Comparison of ENCODE assay signal across 8 mouse cellular contexts in the genomic region with DNA sequence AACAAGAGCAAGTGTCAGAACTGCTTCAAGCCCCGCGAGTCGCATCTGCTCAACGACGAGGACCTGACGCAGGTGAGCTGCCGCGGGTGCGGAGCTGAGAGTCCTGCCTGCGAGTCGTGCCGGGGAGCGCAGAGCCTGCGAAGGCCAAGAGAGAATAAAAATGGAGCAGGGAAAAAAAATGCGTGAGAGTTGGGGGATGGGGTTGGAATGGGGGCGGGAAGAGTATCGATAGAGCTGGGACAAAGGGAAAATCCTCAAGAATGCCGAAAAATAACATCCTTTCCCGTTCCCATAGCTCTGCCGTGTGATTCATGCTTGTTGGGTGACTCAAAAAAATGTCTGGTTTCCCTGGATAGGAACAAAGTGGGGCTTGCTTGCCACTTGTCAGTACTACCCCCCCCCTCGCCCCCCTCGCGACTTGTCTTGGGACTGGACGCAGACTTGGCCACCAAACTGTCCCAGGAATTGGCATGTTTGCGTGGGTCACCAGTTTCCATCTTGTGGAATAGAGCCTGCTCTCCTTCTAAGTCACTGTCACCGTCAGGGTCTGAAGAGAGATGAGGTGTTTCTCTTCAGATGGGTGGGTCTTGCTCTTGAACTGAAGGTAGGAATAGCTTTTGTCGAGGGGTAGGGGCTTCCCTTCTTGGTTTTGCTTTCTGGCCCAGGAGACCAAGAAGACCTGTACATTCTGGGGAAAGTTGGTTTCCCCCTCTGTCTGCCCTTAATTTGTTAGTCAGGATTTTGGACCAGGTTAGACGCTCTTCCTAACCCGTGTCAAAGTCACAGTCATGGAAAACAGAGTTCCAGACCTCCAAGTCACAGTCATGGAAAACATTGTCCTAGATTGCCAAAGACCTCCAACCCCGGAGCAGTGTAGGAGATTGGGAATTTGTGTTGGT. TPM values are rescaled to one million over a fixed set of nuclear protein-coding genes. Genes with fewer than 3 reads are reported as not detected.
DNase-seq lines count a peak whose midpoint lies in the region; ATAC-seq lines count a peak whose summit lies in the region.

No protein-coding gene starts in this region.

- H3K4me1 ChIP-seq in embryonic facial prominence, embryonic 12.5 days = peaks cover 31% of the 10 kb centered on the region
- peaks cover 47% of the 10 kb centered on the region for H3K4me1 ChIP-seq in lung, embryonic 16.5 days (replicated peaks; ENCODE audit: control insufficient read depth, insufficient read depth, low read length)
- peaks cover 24% of the 10 kb centered on the region for H3K4me1 ChIP-seq in stomach, embryonic 15.5 days

- peak overlapping the region; percentile 81 for H3K27ac ChIP-seq in embryonic facial prominence, embryonic 12.5 days
- H3K27ac ChIP-seq in lung, embryonic 16.5 days (ENCODE audit: low read length) = peak overlapping the region; percentile 92
- H3K27ac ChIP-seq in stomach, embryonic 15.5 days = peak overlapping the region; percentile 94

- H3K36me3 ChIP-seq in embryonic facial prominence, embryonic 12.5 days = no peaks in the 10 kb centered on the region
- no peaks in the 10 kb centered on the region for H3K36me3 ChIP-seq in lung, embryonic 16.5 days (ENCODE audit: control insufficient read depth, insufficient read depth, low read length)
- no peaks in the 10 kb centered on the region for H3K36me3 ChIP-seq in stomach, embryonic 15.5 days

- H3K4me2 ChIP-seq in embryonic facial prominence, embryonic 12.5 days (replicated peaks) = peak overlapping the region; percentile 91
- H3K4me2 ChIP-seq in lung, embryonic 16.5 days (ENCODE audit: low read depth, low read length) = peak overlapping the region; percentile 87
- peak overlapping the region; percentile 81 for H3K4me2 ChIP-seq in stomach, embryonic 15.5 days

- no peaks in the 10 kb centered on the region for H3K9me3 ChIP-seq in embryonic facial prominence, embryonic 12.5 days
- no peaks in the 10 kb centered on the region for H3K9me3 ChIP-seq in lung, embryonic 16.5 days (ENCODE audit: control insufficient read depth, low read length)
- H3K9me3 ChIP-seq in stomach, embryonic 15.5 days = no peaks in the 10 kb centered on the region

- peak overlapping the region; percentile 85 for H3K9ac ChIP-seq in embryonic facial prominence, embryonic 12.5 days
- H3K9ac ChIP-seq in lung, embryonic 16.5 days (ENCODE audit: low read length) = peak overlapping the region; percentile 87
- peak overlapping the region; percentile 85 for H3K9ac ChIP-seq in stomach, embryonic 15.5 days

- H3K4me3 ChIP-seq in embryonic facial prominence, embryonic 12.5 days = peak overlapping the region; percentile 68
- peak overlapping the region; percentile 75 for H3K4me3 ChIP-seq in lung, embryonic 16.5 days (ENCODE audit: low read length)
- H3K4me3 ChIP-seq in stomach, embryonic 15.5 days (replicated peaks) = peak overlapping the region; percentile 68

- H3K27me3 ChIP-seq in embryonic facial prominence, embryonic 12.5 days = no peaks in the 10 kb centered on the region
- no peaks in the 10 kb centered on the region for H3K27me3 ChIP-seq in lung, embryonic 16.5 days (ENCODE audit: control insufficient read depth, insufficient read depth, low read depth, low read length)
- no peaks in the 10 kb centered on the region for H3K27me3 ChIP-seq in stomach, embryonic 15.5 days (replicated peaks)

- ATAC-seq in embryonic facial prominence, embryonic 12.5 days (ENCODE audit: insufficient number of reproducible peaks, insufficient read depth, low FRiP score, low TSS enrichment) = no peak
- no peak for ATAC-seq in lung, embryonic 16.5 days (ENCODE audit: low read depth)
- no peak for ATAC-seq in stomach, embryonic 15.5 days (ENCODE audit: insufficient read depth, low FRiP score, low read depth)

- peak; percentile 23 for DNase-seq in layer of hippocampus, postnatal 25 days (ENCODE audit: extremely low spot score in 1 of 2, low spot score in 1 of 2)
- no peak for DNase-seq in layer of hippocampus, adult 8-10 months (ENCODE audit: low spot score in 2 of 2)
- DNase-seq in MN1 (ENCODE audit: low spot score) = peak; percentile 48
- peak; percentile 33 for DNase-seq in induced T-regulatory cell, adult 2 months (ENCODE audit: low read depth)
- no peak for DNase-seq in gastrocnemius, adult 8-10 months (ENCODE audit: low spot score in 2 of 2)

- 4% methylated on average over 30 of the region's 30 CpGs for WGBS in embryonic facial prominence, embryonic 12.5 days
- 2% methylated on average over 30 of the region's 30 CpGs for WGBS in lung, embryonic 16.5 days
- 4% methylated on average over 30 of the region's 30 CpGs for WGBS in stomach, embryonic 15.5 days

RNA-seq across cellular contexts. Expression of a gene that starts 2.0 kb away (rescaled TPM):
- 100 to 1,000 TPM; 267 to 302 TPM for total RNA-seq in layer of hippocampus, postnatal 25 days (2021)
- total RNA-seq in layer of hippocampus, adult 8-10 months (2022) = 100 to 1,000 TPM; 265 to 273 (median 269) TPM
- polyA plus RNA-seq in embryonic facial prominence, embryonic 12.5 days (2016; fragmentation: Nextera tagmentation; extraction: Ambion mirVana) = 87.9 and 109 TPM in 2 replicates
- 52.9 and 59.0 TPM in 2 replicates for polyA plus RNA-seq in lung, embryonic 16.5 days (2015; fragmentation: Nextera tagmentation; extraction: Ambion mirVana)
- polyA plus RNA-seq in stomach, embryonic 15.5 days (2015; fragmentation: Nextera tagmentation; extraction: Ambion mirVana) = 75.3 and 78.2 TPM in 2 replicates
- total RNA-seq in gastrocnemius, adult 8-10 months (2022) = 10 to 100 TPM; 68.5 to 94.6 (median 77.3) TPM

Comparison
In these comparisons a context has a peak if more than half of its experiments do, and no peak if none do; other contexts are left out.
1. DNase-seq: peak in layer of hippocampus, postnatal 25 days (2 of 2), MN1 (single experiment) and induced T-regulatory cell, adult 2 months (single experiment); none in layer of hippocampus, adult 8-10 months (0 of 2) and gastrocnemius, adult 8-10 months (0 of 2).
2. Peak in every context shown above with its lines, with median percentiles within 50 percentile points of each other: H3K27ac ChIP-seq, H3K4me2 ChIP-seq, H3K4me3 ChIP-seq and H3K9ac ChIP-seq.